Mouse (Mus musculus): ENCODE data around the gene Yipf7. TPM values are rescaled to one million over a fixed set of nuclear protein-coding genes. Genes with fewer than 3 reads are reported as not detected.
A peak's percentile ranks its signal among the peaks of the same experiment; 100 is the strongest.

Yipf7 gene
- not detected in 2 replicates for polyA plus RNA-seq (2012; ENCODE audit: insufficient read depth, insufficient read length, low replicate concordance, missing spikeins)

GRCm38 (mm10) chr5:69542489-69542888, at the start of gene Yipf7:
Gene Yipf7, minus strand, starts transcription at chr5:69542648.
- 45% methylated on average over 4 of the region's 4 CpGs for WGBS
- H3K27ac ChIP-seq (ENCODE audit: insufficient read depth, low read depth, low read length): no peak within 1 kb of the TSS
- no peak within 1 kb of the TSS for H3K4me3 ChIP-seq (ENCODE audit: insufficient read depth, low read depth, low read length)
- no peaks in the 10 kb centered on the region for H3K4me1 ChIP-seq (ENCODE audit: control insufficient read depth, insufficient read depth, low read length)
- TF ChIP-seq POLR2A (IDR thresholded peaks at IDR 0.05; ENCODE audit: insufficient read depth, low read depth, low read length) (no peak), CTCF (IDR thresholded peaks at IDR 0.05; ENCODE audit: insufficient read depth, low read depth, low read length) (no peak)

DNA sequence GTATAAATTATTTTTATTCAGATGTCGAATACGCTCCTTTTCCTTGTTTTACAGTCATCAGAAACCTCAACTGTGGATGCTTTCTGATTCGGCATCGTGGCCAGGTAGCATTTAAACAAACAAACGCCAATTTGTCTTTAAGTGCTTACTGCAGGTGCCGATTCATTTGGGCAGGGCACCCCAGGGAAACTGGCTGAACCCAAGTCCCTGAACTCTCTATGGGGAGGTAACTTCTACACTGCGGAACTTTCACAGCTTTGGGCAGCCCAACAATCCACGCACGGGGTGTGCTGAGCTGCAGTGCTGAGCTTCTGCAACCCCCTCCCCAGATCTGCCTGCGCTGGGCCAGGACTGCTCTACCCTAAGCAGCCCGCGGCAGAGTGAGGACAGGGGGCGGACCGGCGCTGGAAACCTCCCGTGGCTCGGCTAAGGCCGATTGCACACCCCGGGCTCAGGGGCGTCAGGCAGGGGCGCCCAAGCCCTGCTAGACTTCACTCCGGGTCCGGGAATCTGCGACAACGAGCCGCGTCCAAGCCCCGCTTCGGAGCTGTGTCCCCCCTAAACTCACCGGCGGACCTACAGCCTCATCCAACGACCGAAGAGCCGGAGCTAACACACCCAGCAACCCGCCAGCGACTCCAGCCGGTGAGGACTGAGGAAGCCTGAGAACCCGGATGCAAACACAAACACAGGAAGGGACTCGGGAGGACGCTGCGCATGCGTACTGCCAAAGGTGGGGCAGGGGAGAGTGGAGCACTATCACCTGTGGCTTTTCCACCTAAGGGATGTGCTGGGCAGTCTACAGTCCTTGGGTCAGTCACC, 49.4 kb upstream of the Yipf7 start, which contains the start of gene Gnpda2:
TSS of gene Gnpda2 (minus strand) at position 701 of the 822 bp plus-strand sequence.
- 1% methylated on average over 42 of the region's 42 CpGs for WGBS
- H3K4me1 ChIP-seq (ENCODE audit: control insufficient read depth, insufficient read depth, low read length): no peaks in the 10 kb centered on the region
- H3K27ac ChIP-seq (ENCODE audit: insufficient read depth, low read depth, low read length): no peak within 1 kb of the TSS
- peak; percentile 37; the same call in 1 of the 2 replicates for TF ChIP-seq POLR2A (IDR thresholded peaks at IDR 0.05; ENCODE audit: insufficient read depth, low read depth, low read length)
- no peak for TF ChIP-seq CTCF (IDR thresholded peaks at IDR 0.05; ENCODE audit: insufficient read depth, low read depth, low read length)
- peak within 1 kb of the TSS; percentile 70 for H3K4me3 ChIP-seq (ENCODE audit: insufficient read depth, low read depth, low read length)

DNA sequence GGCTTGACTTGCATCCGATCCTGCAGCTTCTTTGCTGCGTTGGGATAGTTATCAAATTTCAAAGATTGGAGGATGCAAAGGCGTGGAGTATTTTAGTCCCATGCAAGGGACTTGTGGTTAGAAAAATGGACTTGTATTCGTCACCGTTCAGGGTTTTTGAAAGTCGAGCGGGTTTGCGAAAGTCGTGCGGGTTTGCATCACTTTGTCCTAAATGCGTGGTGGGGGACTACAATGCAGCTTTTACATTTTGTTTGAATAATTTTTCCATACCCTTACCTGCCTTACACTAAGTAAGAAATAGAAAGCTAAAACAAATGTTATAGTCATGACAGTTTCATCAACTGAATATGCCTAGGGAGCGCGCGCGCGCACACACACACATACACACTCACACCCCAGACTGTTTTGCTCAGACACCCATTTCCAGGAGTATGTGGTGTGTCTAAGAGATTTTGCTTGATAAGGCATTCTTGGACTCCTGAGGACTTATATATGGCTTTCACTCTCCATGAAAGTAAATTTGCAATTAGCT, 15.0 kb upstream of the Yipf7 start:
- Histone ChIP-seq H3K4me3 (ENCODE audit: insufficient read depth, low read depth, low read length) (peak overlapping the region; percentile 81), H3K4me1 (ENCODE audit: control insufficient read depth, insufficient read depth, low read length) (no peaks in the 10 kb centered on the region; the same call in 1 of the 2 replicates), H3K27ac (ENCODE audit: insufficient read depth, low read depth, low read length) (peak overlapping the region; percentile 84; the same call in 1 of the 2 replicates)
- no peak for TF ChIP-seq POLR2A (IDR thresholded peaks at IDR 0.05; ENCODE audit: insufficient read depth, low read depth, low read length)
- TF ChIP-seq CTCF (IDR thresholded peaks at IDR 0.05; ENCODE audit: insufficient read depth, low read depth, low read length): no peak
- 4% methylated on average over 16 of the region's 16 CpGs for WGBS

DNA sequence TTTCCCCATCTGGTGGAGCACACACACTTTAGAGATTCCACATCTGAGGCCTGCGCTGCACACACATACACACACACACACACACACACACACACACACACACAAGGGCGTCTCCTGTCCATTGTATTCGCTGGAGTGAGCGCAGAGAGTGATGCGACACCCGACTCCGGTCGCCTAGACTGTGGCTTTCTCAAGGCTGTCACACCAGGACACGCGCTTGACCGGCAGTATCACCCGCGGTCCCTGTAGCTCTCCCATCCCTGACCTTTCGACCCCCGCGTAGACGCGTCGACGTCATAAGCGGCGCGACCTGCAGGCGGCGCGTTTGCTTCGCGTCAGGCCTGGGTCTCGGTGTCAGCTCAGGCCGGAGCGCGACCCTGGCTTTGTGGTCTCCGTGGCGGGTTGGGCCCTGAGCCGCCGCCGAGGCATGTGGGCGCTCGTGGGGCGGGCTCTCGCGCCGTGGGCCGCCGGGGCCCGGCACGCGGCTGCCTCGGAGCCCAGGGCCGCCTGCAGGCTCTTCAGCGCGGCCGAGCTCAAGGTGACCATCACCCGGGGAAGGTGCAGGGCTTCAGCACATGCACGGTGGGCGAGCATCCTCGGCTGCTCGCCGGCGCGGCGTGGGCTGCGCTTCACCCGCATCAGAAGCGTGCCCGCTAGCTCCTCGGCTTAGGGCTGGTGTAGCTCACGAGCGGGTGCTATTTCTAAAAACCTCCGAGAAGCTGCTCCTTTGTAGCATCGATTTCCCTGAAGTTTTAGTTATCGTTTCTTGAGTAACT, 14.4 kb upstream of the Yipf7 start, which contains the start of gene Guf1:
TSS of gene Guf1 (plus strand) at position 296 of the 776 bp plus-strand sequence.
- peak within 1 kb of the TSS; percentile 81 for H3K4me3 ChIP-seq (ENCODE audit: insufficient read depth, low read depth, low read length)
- no peaks in the 10 kb centered on the region; the same call in 1 of the 2 replicates for H3K4me1 ChIP-seq (ENCODE audit: control insufficient read depth, insufficient read depth, low read length)
- TF ChIP-seq POLR2A (IDR thresholded peaks at IDR 0.05; ENCODE audit: insufficient read depth, low read depth, low read length) (peak; percentile 81), CTCF (IDR thresholded peaks at IDR 0.05; ENCODE audit: insufficient read depth, low read depth, low read length) (no peak)
- under 1% methylated on average over 72 of the region's 72 CpGs for WGBS
- H3K27ac ChIP-seq (ENCODE audit: insufficient read depth, low read depth, low read length): peak within 1 kb of the TSS; percentile 84

- H3K4me3 ChIP-seq (ENCODE audit: insufficient read depth, low read depth, low read length): no peak overlapping the region
- TF ChIP-seq POLR2A (IDR thresholded peaks at IDR 0.05; ENCODE audit: insufficient read depth, low read depth, low read length) (no peak), CTCF (IDR thresholded peaks at IDR 0.05; ENCODE audit: insufficient read depth, low read depth, low read length) (no peak)
- whole genome bisulfite sequencing: 57% methylated on average over 1 of the region's 1 CpGs
- H3K27ac ChIP-seq (ENCODE audit: insufficient read depth, low read depth, low read length): no peak overlapping the region
- no peaks in the 10 kb centered on the region for H3K4me1 ChIP-seq (ENCODE audit: control insufficient read depth, insufficient read depth, low read length)
These were observed 768 bp downstream of the Yipf7 start for GRCm38 (mm10) chr5:69541680-69542079.

DNA sequence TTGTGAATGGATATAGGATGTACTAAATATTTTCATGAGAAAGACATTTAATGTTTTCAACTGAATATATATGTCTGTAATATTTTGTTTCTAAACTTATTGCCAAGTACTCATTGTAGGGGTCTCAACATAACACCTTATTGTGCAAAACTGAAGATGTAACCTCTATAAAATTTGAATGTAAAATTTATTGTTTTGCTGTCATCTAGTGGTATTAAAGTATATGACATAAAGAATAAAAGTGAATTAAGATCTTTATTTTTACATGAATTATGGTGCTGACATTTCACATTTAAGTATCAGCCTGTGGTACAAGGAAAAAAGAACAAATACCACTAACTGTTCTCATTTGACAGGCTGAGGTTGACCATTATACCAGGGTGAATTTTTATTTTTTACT, 18.5 kb downstream of the Yipf7 start:
- Histone ChIP-seq H3K4me3 (ENCODE audit: insufficient read depth, low read depth, low read length) (no peak overlapping the region), H3K4me1 (ENCODE audit: control insufficient read depth, insufficient read depth, low read length) (no peaks in the 10 kb centered on the region), H3K27ac (ENCODE audit: insufficient read depth, low read depth, low read length) (no peak overlapping the region)
- TF ChIP-seq CTCF (IDR thresholded peaks at IDR 0.05; ENCODE audit: insufficient read depth, low read depth, low read length) (no peak), POLR2A (IDR thresholded peaks at IDR 0.05; ENCODE audit: insufficient read depth, low read depth, low read length) (no peak)

GRCm38 (mm10) chr5:69522064-69522463, 20.4 kb downstream of the Yipf7 start:
- WGBS: 82% methylated on average over 5 of the region's 5 CpGs
- TF ChIP-seq POLR2A (IDR thresholded peaks at IDR 0.05; ENCODE audit: insufficient read depth, low read depth, low read length): no peak
- no peak for TF ChIP-seq CTCF (IDR thresholded peaks at IDR 0.05; ENCODE audit: insufficient read depth, low read depth, low read length)
- Histone ChIP-seq H3K4me3 (ENCODE audit: insufficient read depth, low read depth, low read length) (no peak overlapping the region), H3K27ac (ENCODE audit: insufficient read depth, low read depth, low read length) (no peak overlapping the region), H3K4me1 (ENCODE audit: control insufficient read depth, insufficient read depth, low read length) (no peaks in the 10 kb centered on the region)

DNA sequence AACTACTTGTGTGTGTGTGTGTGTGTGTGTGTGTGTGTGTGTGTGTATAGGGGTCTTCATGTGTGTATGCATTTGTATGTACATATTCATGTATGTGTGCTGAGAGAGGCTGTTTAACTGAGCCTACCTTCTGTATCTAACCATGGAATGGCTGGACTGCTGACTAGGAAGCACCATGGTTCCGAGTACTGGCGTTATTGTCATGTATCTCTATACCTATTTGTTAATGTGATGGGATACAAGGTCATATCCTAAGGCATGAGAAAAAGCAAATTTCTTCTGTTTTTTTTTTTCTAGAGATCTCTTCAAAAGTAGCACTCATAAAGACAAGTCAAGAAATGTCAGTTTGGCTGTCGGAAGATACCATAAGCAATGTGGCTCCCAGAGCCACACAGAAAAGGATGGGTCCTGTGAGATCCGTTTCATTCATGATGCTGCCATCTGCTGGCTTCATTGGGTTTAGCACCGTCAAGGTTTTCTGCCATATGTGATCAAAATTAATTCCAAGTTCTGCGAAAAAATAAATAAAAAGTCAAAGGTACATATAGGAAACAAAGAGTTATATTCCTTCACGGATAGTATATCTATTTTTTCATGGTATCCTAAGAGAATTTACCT, 21.7 kb downstream of the Yipf7 start:
- Histone ChIP-seq H3K4me3 (ENCODE audit: insufficient read depth, low read depth, low read length) (no peak overlapping the region), H3K27ac (ENCODE audit: insufficient read depth, low read depth, low read length) (no peak overlapping the region), H3K4me1 (ENCODE audit: control insufficient read depth, insufficient read depth, low read length) (no peaks in the 10 kb centered on the region)
- WGBS: 35% methylated on average over 7 of the region's 7 CpGs
- TF ChIP-seq POLR2A (IDR thresholded peaks at IDR 0.05; ENCODE audit: insufficient read depth, low read depth, low read length): no peak
- TF ChIP-seq CTCF (IDR thresholded peaks at IDR 0.05; ENCODE audit: insufficient read depth, low read depth, low read length): no peak
